Mouse (Mus musculus) liver, postnatal 0 days (tissue): ENCODE results near the gene Ddx28.

Source experiments
- CTCF ChIP-seq: sonication (generic); IDR thresholded peaks from 2 replicates; pipeline ENCODE4 v1.5.1; 2016; ENCODE audit warnings: antibody characterized with exemption, low read depth
- EP300 ChIP-seq: IDR thresholded peaks from 2 replicates; pipeline ENCODE4 v1.6.1; 2016; ENCODE audit warnings: antibody characterized with exemption, low read depth, mild to moderate bottlenecking

DNA sequence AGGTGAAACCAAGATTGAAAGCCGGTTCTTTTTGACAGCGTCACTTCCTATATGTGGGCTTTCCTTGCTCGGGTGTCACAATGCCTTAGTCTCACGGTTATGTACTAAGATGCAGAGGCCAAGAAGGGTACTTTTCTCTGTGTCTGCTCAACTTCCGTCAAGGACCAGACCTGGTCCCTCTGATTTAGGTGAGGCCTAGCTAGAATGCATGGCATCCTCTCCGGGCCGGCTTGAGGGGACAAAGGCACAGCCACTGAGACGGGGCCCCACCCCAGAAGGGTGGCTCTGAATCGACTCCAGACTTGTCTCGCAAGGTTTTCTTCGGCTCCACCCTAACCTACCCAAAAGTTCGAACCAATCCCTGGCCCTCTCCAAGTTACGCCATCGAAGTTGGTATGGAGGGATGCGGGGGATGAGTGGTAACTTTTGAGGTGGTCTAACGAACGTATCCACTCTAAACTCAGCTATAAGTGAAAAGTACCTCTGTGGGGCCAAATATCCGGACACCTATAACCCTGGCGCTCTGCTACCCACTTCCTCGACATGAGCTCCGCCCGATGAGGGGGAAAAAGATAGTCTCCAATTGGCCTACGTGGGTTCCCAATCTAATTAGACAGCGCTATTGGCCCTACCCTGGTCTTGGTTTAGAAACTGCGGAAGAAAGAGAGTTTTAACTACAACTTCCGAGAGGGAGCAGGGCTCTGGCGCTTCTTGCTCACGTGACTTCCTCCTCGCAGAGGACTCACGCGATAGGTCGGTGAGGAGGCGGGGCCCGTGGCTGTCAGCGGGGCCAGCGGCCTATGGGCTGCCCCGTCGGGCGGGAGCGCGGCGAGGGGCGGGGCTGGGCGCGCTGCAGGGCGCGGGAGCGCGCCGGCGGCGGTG lies 47.3 kb upstream of the Ddx28 start, which contains the start of gene Nfatc3:
- no peak for TF ChIP-seq CTCF
- peak; percentile 63; the same call in 1 of the 2 replicates for TF ChIP-seq EP300
